Mouse (Mus musculus): ENCODE data around the gene Tbp. TPM values are rescaled to one million over a fixed set of nuclear protein-coding genes. Genes with fewer than 3 reads are reported as not detected.

Tbp gene
- 40.5 and 41.7 TPM in 2 replicates for total RNA-seq (2023)

GRCm38 (mm10) chr17:15499656-15500394, at the start of gene Tbp, which contains the start of gene Psmb1:
Gene Tbp, plus strand, starts transcription at chr17:15499888.
Gene Psmb1, minus strand, starts transcription at chr17:15499751.

DNA sequence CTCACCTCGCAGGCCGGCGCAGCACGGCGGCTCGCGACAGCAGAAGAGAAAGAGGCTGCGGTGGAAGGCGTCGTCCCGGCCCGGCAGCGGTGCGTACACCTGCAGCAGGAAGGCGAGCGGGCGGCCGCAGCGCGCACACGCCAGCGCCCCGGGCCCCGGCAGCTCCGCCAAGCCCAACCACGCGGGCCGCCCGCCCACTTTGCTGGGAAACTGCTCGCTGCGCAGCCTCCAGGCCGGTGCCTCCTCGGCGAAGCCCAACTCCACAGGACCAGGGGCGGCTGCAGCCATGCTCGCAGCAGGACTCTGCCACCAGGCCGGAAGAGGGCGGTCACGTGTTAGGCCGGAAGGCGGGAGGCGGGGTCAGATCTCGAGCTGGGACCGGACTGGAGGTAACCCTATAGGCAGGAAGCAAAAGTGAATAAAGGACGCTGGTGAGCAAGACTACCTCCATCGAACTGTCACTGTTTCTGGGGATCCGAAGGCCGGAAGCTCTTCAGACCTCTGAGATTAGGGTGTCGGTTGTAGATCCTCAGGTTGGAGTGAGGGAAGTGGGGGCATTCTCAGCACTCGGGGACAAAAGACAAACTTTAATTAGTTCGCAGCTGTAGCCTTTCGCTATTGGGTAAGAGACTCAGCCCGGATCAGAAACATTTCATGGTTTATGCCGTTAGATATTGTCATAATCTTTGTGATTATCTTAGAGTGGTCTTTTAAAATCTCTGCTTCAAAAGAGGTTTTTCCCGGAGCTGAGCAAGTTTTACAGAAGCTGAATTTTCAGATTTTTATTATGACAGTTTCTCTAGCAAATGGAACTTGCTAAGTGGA, 27.5 kb downstream of the Tbp start, which contains the start of gene Pdcd2:
Pdcd2 (minus strand) TSS at position 316 of the 825 bp plus-strand sequence.

DNA sequence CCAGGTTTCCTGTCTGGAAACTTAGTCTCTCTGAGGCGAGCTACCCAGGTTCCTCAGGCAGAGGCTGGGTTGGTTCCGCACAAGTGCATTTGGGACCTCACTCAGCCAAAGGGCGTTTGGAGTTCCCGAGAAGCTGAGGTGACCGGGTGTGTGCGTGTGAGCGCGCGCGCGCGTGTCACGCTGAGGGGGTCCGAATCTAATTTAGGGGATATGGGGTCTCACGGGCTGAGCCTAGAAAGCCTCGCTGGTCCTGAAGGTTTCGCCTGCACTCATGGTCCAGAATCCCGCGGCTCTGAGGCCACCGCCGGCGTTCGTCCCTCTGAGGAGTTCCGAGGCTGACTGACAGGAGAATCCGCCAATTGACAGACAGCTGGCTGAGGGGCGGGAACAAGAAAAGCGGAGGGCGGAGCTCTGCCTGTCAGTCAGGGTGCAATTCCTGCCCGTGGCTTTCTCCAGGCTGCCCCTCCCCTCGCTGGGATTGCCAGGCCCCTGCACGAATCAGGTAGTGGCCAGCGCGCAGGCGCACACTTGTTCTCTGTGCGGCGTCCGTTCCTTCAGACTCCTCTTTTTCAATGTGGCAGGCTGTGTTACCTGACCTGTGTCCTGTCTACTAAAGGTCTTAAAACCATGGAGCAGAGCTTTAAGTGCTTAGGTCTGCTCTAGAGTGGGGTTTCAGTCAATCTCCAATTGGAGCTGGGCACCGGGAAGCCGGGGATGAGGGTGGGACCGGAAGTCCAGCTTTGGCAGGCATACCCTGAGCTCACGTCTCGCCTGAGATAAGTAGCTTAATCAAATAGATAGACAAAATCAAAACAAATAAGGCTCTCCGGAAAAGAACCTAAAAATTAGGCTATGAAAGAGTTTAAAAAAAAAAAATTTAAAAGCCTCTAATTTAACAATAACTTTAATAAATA, 64.6 kb downstream of the Tbp start, which contains the start of gene Prdm9:
Prdm9 (minus strand) TSS at position 341 of the 914 bp plus-strand sequence.

Other genes starting within 250 kb of the Tbp start
- gene Dll1, start 123.0 kb upstream of the Tbp start, total RNA-seq (2023): 0.66 TPM in 1 of 2 replicates, not detected in the other
- gene Fam120b, start 103.7 kb upstream of the Tbp start, total RNA-seq (2023): 9.0 and 10.2 TPM in 2 replicates
- gene Psmb1, start 137 bp upstream of the Tbp start, total RNA-seq (2023): 63.9 and 70.3 TPM in 2 replicates
- 9.2 and 12.0 TPM in 2 replicates for gene Pdcd2, start 27.4 kb downstream of the Tbp start, total RNA-seq (2023)
- gene Prdm9, start 64.5 kb downstream of the Tbp start, total RNA-seq (2023): 4.8 and 7.1 TPM in 2 replicates
- 107 and 145 TPM in 2 replicates for gene Chd1, start 205.1 kb downstream of the Tbp start, total RNA-seq (2023)